Mouse (Mus musculus) layer of hippocampus, postnatal 10 days (tissue): ENCODE data around the gene Olfr1175-ps. TPM values are rescaled to one million over a fixed set of nuclear protein-coding genes. Genes with fewer than 3 reads are reported as not detected.

Experiments
- DNase-seq, 2 experiments: peaks; one replicate each; pipeline ENCODE4 v3.0.0; 2021; ENCODE audit warnings: low spot score in 2 of 2
- long read RNA-seq: library from polyadenylated mRNA; stranded (forward); transcript quantifications from one replicate; pipeline ENCODE4 v2.0.0, GENCODE M21; 2023
- total RNA-seq, 2 experiments: library from RNA; stranded (reverse); gene quantifications; 2 replicates each; pipeline ENCODE4 v1.2.3; 2021

The Olfr1175-ps gene
- total RNA-seq = not detected
- long read RNA-seq = 0 reads

- DNase-seq = no peak
These were observed at the start of gene Olfr1175-ps for GRCm38 (mm10) chr2:88327115-88327514. Olfr1175-ps (minus strand) TSS chr2:88327215.

DNA sequence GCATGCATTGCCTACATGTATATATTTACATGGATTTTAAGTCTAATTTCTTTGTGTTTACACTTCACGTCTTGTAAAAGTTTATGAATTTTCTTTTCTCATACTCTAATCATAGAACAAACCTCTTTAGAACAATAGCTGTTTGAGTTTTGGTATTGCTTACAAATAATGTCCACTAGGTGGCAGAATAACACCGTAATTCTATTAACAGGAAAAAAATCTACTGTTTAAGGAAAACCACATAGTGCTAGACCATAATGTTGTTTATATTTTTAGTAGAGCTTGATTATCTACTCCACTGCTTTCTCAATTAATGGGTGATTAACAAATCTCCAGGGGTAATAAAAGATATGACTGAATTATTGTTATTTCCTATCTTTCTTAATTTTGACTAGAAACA lies 29.3 kb upstream of the Olfr1175-ps start:
- DNase-seq = no peak

GRCm38 (mm10) chr2:88346392-88346791 lies 19.4 kb upstream of the Olfr1175-ps start, which contains the start of gene Olfr1177-ps:
Olfr1177-ps (minus strand) TSS chr2:88346492.
- DNase-seq = no peak

- no peak for DNase-seq
These were observed 9.4 kb upstream of the Olfr1175-ps start, which contains the start of gene Olfr1176 for GRCm38 (mm10) chr2:88336421-88336820. Olfr1176 (plus strand) TSS chr2:88336721.

GRCm38 (mm10) chr2:88315035-88315434 lies 12.0 kb downstream of the Olfr1175-ps start, which contains the start of gene Olfr1174-ps:
Olfr1174-ps (minus strand) TSS chr2:88315135.
- DNase-seq = no peak

DNA sequence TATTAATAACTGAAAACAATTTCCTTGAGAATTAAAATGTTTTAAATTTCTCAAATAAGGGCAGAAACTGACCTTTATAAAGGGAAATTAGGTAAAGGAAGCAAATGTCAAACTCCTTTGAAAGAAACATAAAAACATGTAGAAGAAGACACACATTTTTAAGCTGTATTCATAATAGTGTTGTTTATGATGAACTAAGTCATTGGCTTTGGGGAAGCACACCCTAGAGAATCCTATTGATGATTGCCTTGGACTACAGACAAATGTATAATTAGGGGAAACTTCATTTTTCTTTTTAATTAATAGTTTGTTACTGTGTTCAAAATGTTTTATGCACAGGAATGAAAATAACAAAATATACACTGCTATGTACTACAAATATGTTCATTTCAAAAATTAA lies 47.2 kb downstream of the Olfr1175-ps start, which contains the start of gene Olfr1173:
Olfr1173 (minus strand) TSS at position 101 of the 400 bp plus-strand sequence.
- DNase-seq = no peak

Other genes starting within 250 kb of the Olfr1175-ps start
- gene Olfr1164, start 233.2 kb downstream of the Olfr1175-ps start, total RNA-seq = not detected
- gene Olfr1166, start 198.9 kb downstream of the Olfr1175-ps start, total RNA-seq = not detected
- gene Olfr1167, start 172.0 kb downstream of the Olfr1175-ps start, total RNA-seq = not detected
- not detected for gene Olfr1168, start 145.3 kb downstream of the Olfr1175-ps start, total RNA-seq
- not detected for gene Olfr1170, start 98.9 kb downstream of the Olfr1175-ps start, total RNA-seq
- gene Olfr1173, start 47.3 kb downstream of the Olfr1175-ps start, total RNA-seq = not detected
- gene Olfr1174-ps, start 12.1 kb downstream of the Olfr1175-ps start, total RNA-seq = not detected
- gene Olfr1176, start 9.5 kb upstream of the Olfr1175-ps start, total RNA-seq = not detected
- gene Olfr1177-ps, start 19.3 kb upstream of the Olfr1175-ps start, total RNA-seq = not detected
- gene Olfr1178, start 59.8 kb upstream of the Olfr1175-ps start, total RNA-seq = not detected
- not detected for gene Olfr1179, start 79.2 kb upstream of the Olfr1175-ps start, total RNA-seq
- gene Olfr1180, start 91.9 kb upstream of the Olfr1175-ps start, total RNA-seq = not detected
- gene Olfr1181, start 99.0 kb upstream of the Olfr1175-ps start, total RNA-seq = not detected
- not detected for gene Gm13757, start 121.9 kb upstream of the Olfr1175-ps start, total RNA-seq
- gene Olfr1183, start 127.7 kb upstream of the Olfr1175-ps start, total RNA-seq = not detected
- gene Olfr1184, start 156.4 kb upstream of the Olfr1175-ps start, total RNA-seq = not detected
- not detected for gene Olfr1185-ps1, start 166.1 kb upstream of the Olfr1175-ps start, total RNA-seq
- not detected for gene Olfr1186, start 191.3 kb upstream of the Olfr1175-ps start, total RNA-seq
- not detected for gene Olfr1188, start 229.7 kb upstream of the Olfr1175-ps start, total RNA-seq